Mouse (Mus musculus): ENCODE measurements around the gene Miga2.

- TF ChIP-seq CTCF (IDR thresholded peaks at IDR 0.05) (no peak), EP300 (IDR thresholded peaks at IDR 0.05) (no peak)
These were observed 21.5 kb upstream of the Miga2 start for GRCm38 (mm10) chr2:30342544-30342943.
